Mouse (Mus musculus) forebrain, embryonic 15.5 days (tissue): Measurements from ENCODE around the gene Gda. TPM values are rescaled to one million over a fixed set of nuclear protein-coding genes. Genes with fewer than 3 reads are reported as not detected.

Experiments used
- ATAC-seq: fragments of 200-750 bp; cut with Nextera tagmentation; replicated peaks from 2 replicates; pipeline ENCODE4 v1.8.0; 2017; ENCODE audit warnings: mild to moderate bottlenecking, moderate TSS enrichment, moderate library complexity
- H3K27ac ChIP-seq: fragments of 300-500 bp; sonication (generic); replicated peaks from 2 replicates; pipeline ENCODE4 v1.5.1; 2015; ENCODE audit warnings: mild to moderate bottlenecking, inconsistent platforms
- H3K27me3 ChIP-seq: fragments of 300-500 bp; sonication (generic); 2 replicates; pipeline ENCODE4 v1.6.1; 2015; ENCODE audit warnings: inconsistent platforms
- H3K36me3 ChIP-seq: fragments of 300-500 bp; sonication (generic); 2 replicates; pipeline ENCODE4 v1.6.1; 2015; ENCODE audit warnings: mild to moderate bottlenecking, inconsistent platforms
- H3K4me1 ChIP-seq: fragments of 300-500 bp; sonication (generic); 2 replicates; pipeline ENCODE4 v1.6.1; 2015; ENCODE audit warnings: inconsistent platforms
- H3K4me2 ChIP-seq: fragments of 300-500 bp; sonication (generic); replicated peaks from 2 replicates; pipeline ENCODE4 v1.6.1; 2015; ENCODE audit warnings: mild to moderate bottlenecking, inconsistent platforms
- H3K4me3 ChIP-seq: fragments of 300-500 bp; sonication (generic); 2 replicates; pipeline ENCODE4 v1.5.1; 2015; ENCODE audit warnings: mild to moderate bottlenecking, inconsistent platforms
- H3K9ac ChIP-seq: fragments of 300-500 bp; sonication (generic); replicated peaks from 2 replicates; pipeline ENCODE4 v1.6.1; 2015; ENCODE audit warnings: mild to moderate bottlenecking, inconsistent platforms
- H3K9me3 ChIP-seq: fragments of 300-500 bp; sonication (generic); 2 replicates; pipeline ENCODE4 v1.6.1; 2016; ENCODE audit warnings: inconsistent platforms
- WGBS: fragments of 180-500 bp; shearing (Covaris S2); methylation state at CpG from one replicate; pipeline ENCODE4 v1.1.7; 2015; ENCODE audit warnings: mixed read lengths; 5-methylcytosine and 5-hydroxymethylcytosine counted together
- polyA plus RNA-seq: library from polyadenylated mRNA; unstranded; fragments of >200 nt; fragmentation: Nextera tagmentation; extraction: Ambion mirVana; gene quantifications from 2 replicates; pipeline ENCODE4 v1.2.1, GENCODE M21; 2015

Gda gene
- polyA plus RNA-seq, 1 experiment from 2014 or later = 2.7 TPM

- Histone ChIP-seq H3K27me3 (no peaks in the 10 kb centered on the region), H3K36me3 (no peaks in the 10 kb centered on the region), H3K9me3 (no peaks in the 10 kb centered on the region), H3K4me1 (no peaks in the 10 kb centered on the region), H3K4me2 (no peak overlapping the region), H3K27ac (no peak overlapping the region), H3K9ac (no peak overlapping the region), H3K4me3 (no peak overlapping the region)
- no peak for ATAC-seq
- WGBS = 78% methylated on average over 3 of the region's 3 CpGs
Observed at GRCm38 (mm10) chr19:21439141-21439737, 34.0 kb downstream of the Gda start.

GRCm38 (mm10) chr19:21436566-21436965 lies 36.7 kb downstream of the Gda start:
- Histone ChIP-seq H3K4me3 (no peak overlapping the region), H3K27me3 (no peaks in the 10 kb centered on the region), H3K9me3 (no peaks in the 10 kb centered on the region), H3K36me3 (no peaks in the 10 kb centered on the region), H3K9ac (no peak overlapping the region), H3K27ac (no peak overlapping the region), H3K4me1 (no peaks in the 10 kb centered on the region), H3K4me2 (no peak overlapping the region)
- no peak for ATAC-seq
- WGBS = 91% methylated on average over 3 of the region's 3 CpGs

- no peak overlapping the region for H3K4me3 ChIP-seq
- H3K27me3 ChIP-seq = no peaks in the 10 kb centered on the region
- H3K36me3 ChIP-seq = no peaks in the 10 kb centered on the region
- WGBS = 84% methylated on average over 4 of the region's 4 CpGs
- no peak overlapping the region for H3K4me2 ChIP-seq
- H3K4me1 ChIP-seq = no peaks in the 10 kb centered on the region
- H3K27ac ChIP-seq = no peak overlapping the region
- H3K9me3 ChIP-seq = no peaks in the 10 kb centered on the region
- no peak for ATAC-seq
- H3K9ac ChIP-seq = no peak overlapping the region
Observed at GRCm38 (mm10) chr19:21433348-21433747, 39.9 kb downstream of the Gda start.

- Histone ChIP-seq H3K4me3 (no peak overlapping the region), H3K27me3 (no peaks in the 10 kb centered on the region), H3K4me1 (no peaks in the 10 kb centered on the region), H3K9ac (no peak overlapping the region), H3K27ac (no peak overlapping the region), H3K9me3 (no peaks in the 10 kb centered on the region), H3K4me2 (no peak overlapping the region), H3K36me3 (no peaks in the 10 kb centered on the region)
- ATAC-seq = no peak
- WGBS = 83% methylated on average over 2 of the region's 2 CpGs
Observed at GRCm38 (mm10) chr19:21432879-21433278, 40.4 kb downstream of the Gda start.

- H3K4me3 ChIP-seq = no peak overlapping the region
- H3K4me2 ChIP-seq = no peak overlapping the region
- H3K9me3 ChIP-seq = no peaks in the 10 kb centered on the region
- H3K9ac ChIP-seq = no peak overlapping the region
- no peaks in the 10 kb centered on the region for H3K4me1 ChIP-seq
- 95% methylated on average over 3 of the region's 3 CpGs for WGBS
- H3K27me3 ChIP-seq = no peaks in the 10 kb centered on the region
- H3K36me3 ChIP-seq = no peaks in the 10 kb centered on the region
- no peak for ATAC-seq
- H3K27ac ChIP-seq = no peak overlapping the region
Observed at GRCm38 (mm10) chr19:21432286-21432685, 41.0 kb downstream of the Gda start.

- Histone ChIP-seq H3K27me3 (no peaks in the 10 kb centered on the region), H3K36me3 (no peaks in the 10 kb centered on the region), H3K4me3 (no peak overlapping the region), H3K27ac (no peak overlapping the region), H3K4me1 (no peaks in the 10 kb centered on the region), H3K9me3 (no peaks in the 10 kb centered on the region), H3K9ac (no peak overlapping the region), H3K4me2 (no peak overlapping the region)
- WGBS = 91% methylated on average over 4 of the region's 4 CpGs
- no peak for ATAC-seq
Observed at GRCm38 (mm10) chr19:21425391-21425790, 47.9 kb downstream of the Gda start.

GRCm38 (mm10) chr19:21423731-21424130 lies 49.5 kb downstream of the Gda start:
- H3K9me3 ChIP-seq = no peaks in the 10 kb centered on the region
- H3K27ac ChIP-seq = no peak overlapping the region
- H3K9ac ChIP-seq = no peak overlapping the region
- no peak overlapping the region for H3K4me3 ChIP-seq
- H3K36me3 ChIP-seq = no peaks in the 10 kb centered on the region
- H3K4me2 ChIP-seq = no peak overlapping the region
- 85% methylated on average over 7 of the region's 7 CpGs for WGBS
- H3K4me1 ChIP-seq = no peaks in the 10 kb centered on the region
- H3K27me3 ChIP-seq = no peaks in the 10 kb centered on the region
- no peak for ATAC-seq

- ATAC-seq = no peak
- H3K9ac ChIP-seq = no peak overlapping the region
- no peak overlapping the region for H3K4me2 ChIP-seq
- no peaks in the 10 kb centered on the region for H3K9me3 ChIP-seq
- H3K4me1 ChIP-seq = no peaks in the 10 kb centered on the region
- no peak overlapping the region for H3K4me3 ChIP-seq
- no peaks in the 10 kb centered on the region for H3K36me3 ChIP-seq
- no peaks in the 10 kb centered on the region for H3K27me3 ChIP-seq
- no peak overlapping the region for H3K27ac ChIP-seq
- 87% methylated on average over 5 of the region's 5 CpGs for WGBS
Observed at GRCm38 (mm10) chr19:21418418-21418817, 54.8 kb downstream of the Gda start.

- no peak overlapping the region for H3K9ac ChIP-seq
- H3K36me3 ChIP-seq = no peaks in the 10 kb centered on the region
- H3K4me2 ChIP-seq = no peak overlapping the region
- no peak overlapping the region for H3K4me3 ChIP-seq
- ATAC-seq = no peak
- H3K4me1 ChIP-seq = no peaks in the 10 kb centered on the region
- H3K27me3 ChIP-seq = no peaks in the 10 kb centered on the region
- no peak overlapping the region for H3K27ac ChIP-seq
- no peaks in the 10 kb centered on the region for H3K9me3 ChIP-seq
- 70% methylated on average over 3 of the region's 3 CpGs for WGBS
Observed at GRCm38 (mm10) chr19:21415377-21415776, 57.9 kb downstream of the Gda start.

- Histone ChIP-seq H3K36me3 (no peaks in the 10 kb centered on the region), H3K9me3 (no peaks in the 10 kb centered on the region), H3K27ac (no peak overlapping the region), H3K9ac (no peak overlapping the region), H3K4me3 (no peak overlapping the region), H3K27me3 (no peaks in the 10 kb centered on the region), H3K4me1 (no peaks in the 10 kb centered on the region), H3K4me2 (no peak overlapping the region)
- WGBS = 91% methylated on average over 4 of the region's 4 CpGs
- no peak for ATAC-seq
Observed at GRCm38 (mm10) chr19:21409178-21409577, 64.1 kb downstream of the Gda start.

- Histone ChIP-seq H3K4me1 (no peaks in the 10 kb centered on the region), H3K36me3 (no peaks in the 10 kb centered on the region), H3K27ac (no peak overlapping the region), H3K27me3 (no peaks in the 10 kb centered on the region), H3K4me3 (no peak overlapping the region), H3K9ac (no peak overlapping the region), H3K4me2 (no peak overlapping the region), H3K9me3 (no peaks in the 10 kb centered on the region)
- ATAC-seq = no peak
- WGBS = 94% methylated on average over 1 of the region's 1 CpGs
Observed at GRCm38 (mm10) chr19:21407363-21407762, 65.9 kb downstream of the Gda start.

GRCm38 (mm10) chr19:21397994-21398393 lies 75.3 kb downstream of the Gda start:
- Histone ChIP-seq H3K27ac (no peak overlapping the region), H3K4me3 (no peak overlapping the region), H3K9ac (no peak overlapping the region), H3K4me2 (no peak overlapping the region), H3K27me3 (no peaks in the 10 kb centered on the region), H3K9me3 (no peaks in the 10 kb centered on the region), H3K36me3 (no peaks in the 10 kb centered on the region), H3K4me1 (no peaks in the 10 kb centered on the region)
- no peak for ATAC-seq

- Histone ChIP-seq H3K4me3 (no peak overlapping the region), H3K4me2 (no peak overlapping the region), H3K4me1 (no peaks in the 10 kb centered on the region), H3K27ac (no peak overlapping the region), H3K36me3 (no peaks in the 10 kb centered on the region), H3K9me3 (no peaks in the 10 kb centered on the region), H3K9ac (no peak overlapping the region), H3K27me3 (no peaks in the 10 kb centered on the region)
- ATAC-seq = no peak
- WGBS = 96% methylated on average over 7 of the region's 7 CpGs
Observed at GRCm38 (mm10) chr19:21396364-21396763, 76.9 kb downstream of the Gda start.
